Mouse (Mus musculus) heart, adult 11 months (tissue): ENCODE data around the gene Dock11.

Experiments used
- DNase-seq: peaks from one replicate; pipeline ENCODE4 v3.0.0; 2022

The Dock11 gene

GRCm38 (mm10) chrX:35888087-35888895 is at the start of gene Dock11:
Gene Dock11, plus strand, starts transcription at chrX:35888832.
- DNase-seq, result peak; percentile 98

- no peak for DNase-seq
These were observed 8.9 kb upstream of the Dock11 start for GRCm38 (mm10) chrX:35879703-35880102.

- peak; percentile 95 for DNase-seq
These were observed 540 bp downstream of the Dock11 start for GRCm38 (mm10) chrX:35888945-35889799.

- DNase-seq, result no peak
These were observed 1.1 kb downstream of the Dock11 start for GRCm38 (mm10) chrX:35889800-35890106.

- no peak for DNase-seq
These were observed 3.0 kb downstream of the Dock11 start for GRCm38 (mm10) chrX:35891534-35892125.

- peak; percentile 82 for DNase-seq
These were observed 3.7 kb downstream of the Dock11 start for GRCm38 (mm10) chrX:35892377-35892776.

- no peak for DNase-seq
These were observed 9.2 kb downstream of the Dock11 start for GRCm38 (mm10) chrX:35897648-35898500.

- no peak for DNase-seq
These were observed 9.8 kb downstream of the Dock11 start for GRCm38 (mm10) chrX:35898501-35898766.

- DNase-seq, result no peak
These were observed 15.7 kb downstream of the Dock11 start for GRCm38 (mm10) chrX:35904352-35904751.

- peak; percentile 91 for DNase-seq
These were observed 18.2 kb downstream of the Dock11 start for GRCm38 (mm10) chrX:35906696-35907330.

- no peak for DNase-seq
These were observed 30.9 kb downstream of the Dock11 start for GRCm38 (mm10) chrX:35919558-35919957.

GRCm38 (mm10) chrX:35920096-35920607 is 31.5 kb downstream of the Dock11 start:
- DNase-seq, result no peak

- DNase-seq, result no peak
These were observed 33.3 kb downstream of the Dock11 start for GRCm38 (mm10) chrX:35921922-35922321.

- no peak for DNase-seq
These were observed 36.2 kb downstream of the Dock11 start for GRCm38 (mm10) chrX:35924705-35925264.

GRCm38 (mm10) chrX:35930094-35930933 is 41.7 kb downstream of the Dock11 start:
- DNase-seq, result no peak

GRCm38 (mm10) chrX:35930934-35931406 is 42.3 kb downstream of the Dock11 start:
- no peak for DNase-seq

- DNase-seq, result no peak
These were observed 43.3 kb downstream of the Dock11 start for GRCm38 (mm10) chrX:35931945-35932344.

- no peak for DNase-seq
These were observed 44.3 kb downstream of the Dock11 start for GRCm38 (mm10) chrX:35932952-35933351.

GRCm38 (mm10) chrX:35938112-35938511 is 49.5 kb downstream of the Dock11 start:
- no peak for DNase-seq

- DNase-seq, result no peak
These were observed 57.8 kb downstream of the Dock11 start for GRCm38 (mm10) chrX:35946394-35946793.

- no peak for DNase-seq
These were observed 61.5 kb downstream of the Dock11 start for GRCm38 (mm10) chrX:35950135-35950534.
